Mouse (Mus musculus) limb, embryonic 15.5 days (tissue): ENCODE results near the gene Tex26. TPM values are rescaled to one million over a fixed set of nuclear protein-coding genes. Genes with fewer than 3 reads are reported as not detected.

ENCODE experiments used
- ATAC-seq: fragments of 200-750 bp; cut with Nextera tagmentation; 2 replicates; pipeline ENCODE4 v1.8.0; 2017; ENCODE audit warnings: low read depth, moderate TSS enrichment; ENCODE audit not compliant: insufficient number of reproducible peaks, low FRiP score, low TSS enrichment
- H3K27ac ChIP-seq: fragments of 300-500 bp; sonication (generic); 2 replicates; pipeline ENCODE4 v1.5.1; 2015; ENCODE audit warnings: moderate library complexity, mild to moderate bottlenecking, inconsistent platforms
- H3K27me3 ChIP-seq: fragments of 300-500 bp; sonication (generic); 2 replicates; pipeline ENCODE4 v1.6.1; 2015; ENCODE audit warnings: inconsistent platforms
- H3K36me3 ChIP-seq: fragments of 300-500 bp; sonication (generic); 2 replicates; pipeline ENCODE4 v1.6.1; 2015; ENCODE audit warnings: inconsistent platforms
- H3K4me1 ChIP-seq: fragments of 300-500 bp; sonication (generic); 2 replicates; pipeline ENCODE4 v1.6.1; 2015; ENCODE audit warnings: inconsistent platforms
- H3K4me2 ChIP-seq: fragments of 300-500 bp; sonication (generic); 2 replicates; pipeline ENCODE4 v1.6.1; 2015; ENCODE audit warnings: mild to moderate bottlenecking, inconsistent platforms
- H3K4me3 ChIP-seq: fragments of 300-500 bp; sonication (generic); 2 replicates; pipeline ENCODE4 v1.5.1; 2015; ENCODE audit warnings: mild to moderate bottlenecking, inconsistent platforms
- H3K9ac ChIP-seq: fragments of 300-500 bp; sonication (generic); 2 replicates; pipeline ENCODE4 v1.6.1; 2015; ENCODE audit warnings: inconsistent platforms
- H3K9me3 ChIP-seq: fragments of 300-500 bp; sonication (generic); 2 replicates; pipeline ENCODE4 v1.6.1; 2016; ENCODE audit warnings: inconsistent platforms
- WGBS: fragments of 180-500 bp; shearing (Covaris S2); methylation state at CpG from one replicate; pipeline ENCODE4 v1.1.7; 2015; 5-methylcytosine and 5-hydroxymethylcytosine counted together
- polyA plus RNA-seq: library from polyadenylated mRNA; unstranded; fragments of >200 nt; fragmentation: Nextera tagmentation; extraction: Ambion mirVana; gene quantifications from 2 replicates; pipeline ENCODE4 v1.2.1, GENCODE M21; 2015

Gene Tex26
- polyA plus RNA-seq, 1 experiment from 2014 or later = 0.41 TPM

DNA sequence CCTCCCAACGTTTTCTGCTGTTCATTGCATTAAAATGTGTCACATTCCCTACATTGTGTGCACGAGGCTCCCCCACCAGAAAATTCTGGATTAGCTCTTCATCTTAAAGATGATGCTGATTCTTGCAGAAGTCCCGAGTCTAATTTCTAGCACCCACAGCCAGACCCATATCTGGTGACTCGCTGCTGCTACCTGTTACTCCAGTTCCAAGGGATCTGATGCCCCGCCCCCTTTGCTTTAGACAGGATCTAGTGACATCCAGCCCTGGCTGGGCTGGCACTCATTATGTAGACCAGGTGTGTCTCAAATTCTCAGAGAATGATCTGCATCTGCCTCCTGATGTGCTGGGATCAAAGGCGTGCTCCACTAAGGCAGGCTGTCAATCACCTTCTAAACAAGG is 2.3 kb upstream of the Tex26 start:
- WGBS = 50% methylated on average over 6 of the region's 6 CpGs
- Histone ChIP-seq H3K4me2 (no peak overlapping the region), H3K4me1 (peaks cover 35% of the 10 kb centered on the region), H3K36me3 (no peaks in the 10 kb centered on the region), H3K27ac (no peak overlapping the region), H3K9ac (no peak overlapping the region), H3K27me3 (no peaks in the 10 kb centered on the region), H3K4me3 (no peak overlapping the region), H3K9me3 (no peaks in the 10 kb centered on the region)
- ATAC-seq = no peak

DNA sequence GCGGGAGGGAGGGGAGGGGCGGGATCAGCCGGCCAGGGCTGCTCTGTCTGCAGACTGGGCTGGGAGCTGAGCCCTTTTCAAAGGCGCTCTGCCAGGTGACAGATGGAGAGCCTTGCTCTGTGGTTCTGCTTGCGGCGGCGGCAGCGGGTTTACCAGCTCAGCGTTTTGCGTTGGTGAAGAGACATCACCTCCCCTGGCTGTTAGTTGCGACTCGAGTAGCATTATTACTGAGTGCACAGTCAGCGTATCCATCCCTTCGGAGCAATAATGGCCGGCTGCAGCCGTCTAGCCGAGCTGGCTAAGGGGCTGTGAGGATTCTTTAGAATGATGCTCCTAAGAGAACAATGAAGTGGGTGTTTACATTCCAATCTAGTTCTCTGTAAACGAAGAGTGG is 717 bp downstream of the Tex26 start:
- Histone ChIP-seq H3K4me2 (peak overlapping the region; percentile 82), H3K4me1 (peaks cover 32% of the 10 kb centered on the region), H3K36me3 (no peaks in the 10 kb centered on the region), H3K4me3 (peak overlapping the region; percentile 45), H3K9me3 (no peaks in the 10 kb centered on the region), H3K27me3 (no peaks in the 10 kb centered on the region), H3K9ac (peak overlapping the region; percentile 37; the same call in 1 of the 2 replicates), H3K27ac (peak overlapping the region; percentile 77)
- peak; percentile 72 for ATAC-seq
- WGBS = under 1% methylated on average over 18 of the region's 18 CpGs

DNA sequence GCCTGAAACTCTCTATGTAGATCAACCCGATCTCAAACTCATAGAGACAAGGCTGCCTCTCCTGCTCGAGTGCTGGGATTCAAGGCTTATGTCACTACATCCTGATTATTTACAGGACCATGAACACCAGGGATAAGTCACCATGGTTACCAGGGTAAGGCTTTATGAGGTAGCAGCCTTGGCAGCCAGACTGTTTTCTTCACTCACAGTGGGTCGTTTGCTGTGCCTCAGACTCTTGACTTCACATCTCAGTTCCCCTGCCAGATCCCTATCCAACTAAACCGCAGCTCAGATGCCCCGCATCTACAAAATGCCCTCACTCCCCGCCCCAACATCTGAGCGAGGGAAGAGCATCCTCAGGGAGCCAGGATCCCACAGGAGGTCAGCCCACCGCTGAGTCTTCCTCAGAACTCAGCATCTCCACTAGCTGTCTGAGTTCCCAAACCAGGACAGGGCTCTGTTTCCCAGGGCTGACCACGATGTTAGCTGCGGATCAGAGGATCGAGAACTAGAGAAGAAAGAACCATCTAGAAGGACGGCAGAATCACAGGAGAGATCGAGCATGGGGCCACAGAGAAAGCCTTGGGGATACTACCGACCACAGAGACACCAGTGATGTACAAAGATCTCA is 2.3 kb downstream of the Tex26 start:
- 47% methylated on average over 14 of the region's 14 CpGs for WGBS
- no peaks in the 10 kb centered on the region for H3K36me3 ChIP-seq
- H3K4me2 ChIP-seq = no peak overlapping the region
- peaks cover 32% of the 10 kb centered on the region for H3K4me1 ChIP-seq
- H3K9me3 ChIP-seq = no peaks in the 10 kb centered on the region
- 0 out of 2 replicates have a peak overlapping the region, but pooled peaks have one; percentile 47 for H3K27ac ChIP-seq
- H3K27me3 ChIP-seq = no peaks in the 10 kb centered on the region
- no peak overlapping the region for H3K4me3 ChIP-seq
- no peak overlapping the region for H3K9ac ChIP-seq
- ATAC-seq = no peak

DNA sequence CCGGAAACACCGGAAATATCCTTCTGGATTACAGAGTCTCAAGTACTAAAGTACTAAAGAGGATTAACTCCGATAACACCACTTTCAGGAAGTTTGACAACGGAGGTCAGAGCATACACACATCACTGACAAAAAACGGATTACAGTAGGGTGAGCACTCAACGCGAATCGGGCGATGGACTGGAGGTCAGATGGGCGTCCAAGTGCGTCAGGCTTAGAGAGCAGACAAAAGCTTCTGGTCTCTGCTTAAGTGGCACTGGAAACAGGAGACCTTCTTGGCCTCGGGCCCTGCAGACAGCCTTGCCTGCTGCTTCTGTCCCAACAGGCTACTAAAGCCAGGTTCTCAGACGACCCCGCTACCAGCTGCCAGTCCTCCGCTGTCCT is 2.8 kb downstream of the Tex26 start:
- 72% methylated on average over 15 of the region's 15 CpGs for WGBS
- H3K4me3 ChIP-seq = no peak overlapping the region
- H3K9ac ChIP-seq = no peak overlapping the region

DNA sequence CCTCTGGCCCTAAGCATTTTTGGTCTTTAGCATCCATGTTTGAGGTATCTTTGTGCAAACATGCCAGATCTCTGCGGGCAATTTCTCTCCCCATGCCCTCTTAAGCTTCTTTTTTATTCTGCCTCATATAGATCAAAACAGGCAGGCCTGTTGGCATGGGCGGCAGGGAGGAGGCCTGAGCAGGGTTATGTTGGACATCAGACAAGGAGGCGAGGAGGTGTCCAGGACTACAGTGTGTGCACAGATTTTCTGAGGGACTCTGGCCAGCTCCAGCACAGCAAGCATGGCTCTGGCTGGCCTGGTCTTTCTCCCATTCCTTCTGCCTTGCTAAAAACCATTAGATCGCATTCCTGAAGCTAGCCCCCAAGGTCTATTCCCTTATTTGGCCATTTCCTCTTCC is 5.0 kb downstream of the Tex26 start:
- Histone ChIP-seq H3K36me3 (no peaks in the 10 kb centered on the region), H3K9me3 (no peaks in the 10 kb centered on the region), H3K9ac (no peak overlapping the region), H3K4me1 (peaks cover 27% of the 10 kb centered on the region), H3K27me3 (no peaks in the 10 kb centered on the region), H3K4me2 (no peak overlapping the region), H3K4me3 (no peak overlapping the region), H3K27ac (no peak overlapping the region)
- no peak for ATAC-seq
- WGBS = 54% methylated on average over 4 of the region's 4 CpGs

More for the DNA sequence above, 2.8 kb downstream of the Tex26 start:
- H3K36me3 ChIP-seq = no peaks in the 10 kb centered on the region
- H3K27ac ChIP-seq = no peak overlapping the region
- no peaks in the 10 kb centered on the region for H3K9me3 ChIP-seq
- no peak for ATAC-seq
- H3K27me3 ChIP-seq = no peaks in the 10 kb centered on the region
- no peak overlapping the region for H3K4me2 ChIP-seq
- peaks cover 32% of the 10 kb centered on the region for H3K4me1 ChIP-seq

DNA sequence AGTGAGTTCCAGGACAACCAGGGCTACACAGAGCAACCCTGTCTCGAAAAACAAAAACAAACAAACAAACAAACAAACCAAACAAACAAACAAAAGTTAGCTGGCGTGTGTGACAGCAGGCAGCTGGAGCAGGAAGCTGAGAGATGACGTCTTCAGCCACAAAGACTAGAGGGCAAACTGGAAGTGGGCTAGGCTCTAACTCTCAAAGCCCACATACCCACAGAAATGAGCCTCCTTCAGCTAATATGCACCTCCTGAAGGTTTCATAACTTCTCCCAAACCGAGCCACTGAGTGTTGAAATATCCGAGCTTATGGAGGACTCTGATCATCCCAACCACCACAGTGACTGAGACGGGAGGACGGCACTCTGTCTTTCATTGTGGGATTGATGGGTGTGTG is 7.0 kb downstream of the Tex26 start:
- no peak for ATAC-seq
- Histone ChIP-seq H3K27me3 (no peaks in the 10 kb centered on the region), H3K4me1 (peaks cover 12% of the 10 kb centered on the region), H3K27ac (no peak overlapping the region), H3K4me2 (no peak overlapping the region), H3K4me3 (no peak overlapping the region), H3K9me3 (no peaks in the 10 kb centered on the region), H3K36me3 (no peaks in the 10 kb centered on the region), H3K9ac (no peak overlapping the region)
- 88% methylated on average over 7 of the region's 7 CpGs for whole genome bisulfite sequencing

DNA sequence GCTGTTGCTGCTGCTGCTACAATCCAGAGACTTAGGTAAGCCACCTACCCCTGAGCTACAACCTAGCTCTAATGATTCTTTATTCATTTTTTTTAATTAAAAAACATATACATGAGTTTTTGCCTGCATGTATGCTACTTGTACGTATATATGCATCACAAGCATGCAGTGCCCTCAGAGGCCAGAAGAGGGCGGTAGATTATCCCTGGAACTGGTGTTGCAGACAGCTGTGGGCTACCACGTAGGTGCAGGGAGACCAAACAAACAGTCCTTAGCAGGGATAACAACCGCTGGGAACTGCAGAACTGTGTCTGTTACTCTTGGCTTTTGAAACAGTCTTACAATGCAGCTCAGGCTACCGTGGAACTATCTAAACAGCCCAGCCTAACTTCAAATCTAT is 8.3 kb downstream of the Tex26 start:
- Histone ChIP-seq H3K4me3 (no peak overlapping the region), H3K4me2 (no peak overlapping the region), H3K9ac (no peak overlapping the region), H3K27ac (no peak overlapping the region), H3K9me3 (no peaks in the 10 kb centered on the region), H3K27me3 (no peaks in the 10 kb centered on the region), H3K4me1 (peaks cover 3% of the 10 kb centered on the region; the same call in 1 of the 2 replicates), H3K36me3 (no peaks in the 10 kb centered on the region)
- 83% methylated on average over 5 of the region's 5 CpGs for WGBS
- ATAC-seq = no peak

DNA sequence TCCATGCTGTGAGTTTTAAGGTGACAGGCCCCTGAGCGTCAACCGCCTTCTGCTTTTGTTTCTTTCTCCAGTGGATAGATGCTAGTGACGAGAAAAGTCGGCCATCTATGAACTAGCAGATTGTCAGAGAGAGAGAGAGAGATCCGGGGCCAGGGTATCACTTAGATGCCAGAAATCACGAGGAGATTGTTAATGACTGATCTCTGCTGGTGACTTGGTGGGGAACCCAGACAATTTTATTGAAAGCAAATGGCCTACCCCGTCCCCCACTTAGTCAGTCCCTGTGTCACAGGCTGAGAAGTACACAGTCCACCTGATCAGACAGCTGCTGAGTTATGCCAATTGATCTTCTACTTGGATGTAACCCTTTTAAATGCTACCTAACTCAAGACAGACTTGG is 9.9 kb downstream of the Tex26 start:
- ATAC-seq = no peak
- H3K27ac ChIP-seq = no peak overlapping the region
- 64% methylated on average over 7 of the region's 7 CpGs for WGBS
- no peak overlapping the region for H3K4me3 ChIP-seq
- H3K9ac ChIP-seq = no peak overlapping the region
- H3K27me3 ChIP-seq = no peaks in the 10 kb centered on the region
- no peaks in the 10 kb centered on the region for H3K36me3 ChIP-seq
- H3K4me1 ChIP-seq = peaks cover 2% of the 10 kb centered on the region; the same call in 1 of the 2 replicates
- no peak overlapping the region for H3K4me2 ChIP-seq
- no peaks in the 10 kb centered on the region for H3K9me3 ChIP-seq

DNA sequence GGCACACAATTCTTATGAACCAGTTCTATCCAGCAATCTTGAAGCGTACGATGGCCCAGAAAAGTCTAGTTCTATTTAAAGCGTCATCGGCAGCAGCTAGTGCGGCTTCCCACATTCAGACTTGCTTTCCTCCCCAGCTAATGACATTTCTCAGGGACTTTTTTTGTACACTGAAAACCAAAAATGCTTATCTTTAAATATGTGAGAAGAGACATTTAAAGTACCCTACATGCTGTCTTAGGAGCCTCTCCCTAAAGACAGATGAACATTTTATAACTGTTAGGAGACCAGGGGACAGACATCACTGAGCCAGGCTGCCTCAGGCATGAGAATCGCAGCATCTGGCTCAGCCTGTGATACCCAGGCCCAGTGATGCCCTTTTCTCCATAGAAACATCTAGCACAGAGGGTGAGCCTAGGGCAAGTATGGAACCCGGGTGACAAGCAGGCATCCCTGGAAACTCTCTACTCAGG is 11.8 kb downstream of the Tex26 start:
- Histone ChIP-seq H3K9ac (no peak overlapping the region), H3K36me3 (no peaks in the 10 kb centered on the region), H3K4me3 (no peak overlapping the region), H3K4me1 (no peaks in the 10 kb centered on the region), H3K27ac (no peak overlapping the region), H3K27me3 (no peaks in the 10 kb centered on the region), H3K4me2 (no peak overlapping the region), H3K9me3 (no peaks in the 10 kb centered on the region)
- no peak for ATAC-seq
- 82% methylated on average over 7 of the region's 7 CpGs for WGBS

DNA sequence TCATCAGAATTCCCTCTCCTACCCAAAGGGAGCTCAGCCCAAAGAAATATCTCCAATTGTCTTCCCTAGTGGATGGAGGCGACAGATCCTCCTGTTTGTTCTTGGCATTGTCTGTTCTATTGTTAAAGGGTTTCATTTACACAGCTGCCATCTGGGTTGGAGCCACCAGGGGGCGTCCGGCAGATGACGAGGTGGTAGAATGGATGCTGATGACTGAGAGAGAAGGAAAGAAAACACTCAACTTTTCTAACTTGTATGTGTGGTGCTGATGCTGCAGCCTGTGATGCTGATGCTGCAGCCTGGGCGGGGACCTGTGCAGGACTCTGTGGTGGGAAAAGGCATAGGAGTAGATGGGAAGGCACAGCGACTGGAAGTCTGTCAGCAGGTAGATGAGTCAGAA is 14.8 kb downstream of the Tex26 start:
- Histone ChIP-seq H3K9ac (no peak overlapping the region), H3K27ac (no peak overlapping the region), H3K27me3 (no peaks in the 10 kb centered on the region), H3K4me3 (no peak overlapping the region), H3K9me3 (no peaks in the 10 kb centered on the region), H3K4me2 (no peak overlapping the region), H3K36me3 (no peaks in the 10 kb centered on the region), H3K4me1 (no peaks in the 10 kb centered on the region)
- WGBS = 33% methylated on average over 6 of the region's 6 CpGs
- ATAC-seq = no peak

DNA sequence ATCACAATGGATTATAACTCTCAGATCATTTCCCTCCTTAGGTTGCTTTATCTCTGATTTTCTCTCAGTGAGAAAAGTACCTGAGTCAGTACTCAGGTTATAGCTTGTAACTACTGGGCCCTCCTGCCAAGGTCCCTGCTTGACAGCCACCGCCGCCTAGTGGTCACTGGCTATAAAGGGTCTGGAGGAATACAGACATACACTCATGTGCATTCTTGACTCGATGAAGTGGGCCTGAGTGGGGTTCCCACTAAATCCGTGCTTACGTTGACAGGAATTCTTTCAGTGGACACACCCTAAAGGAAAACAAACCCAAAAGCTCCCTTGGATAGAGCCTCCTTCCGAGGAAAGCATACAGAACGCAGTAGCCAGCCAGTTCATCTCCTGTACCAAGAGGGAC is 17.1 kb downstream of the Tex26 start:
- Histone ChIP-seq H3K36me3 (no peaks in the 10 kb centered on the region), H3K4me1 (no peaks in the 10 kb centered on the region), H3K27ac (no peak overlapping the region), H3K9me3 (no peaks in the 10 kb centered on the region), H3K9ac (no peak overlapping the region), H3K4me2 (no peak overlapping the region), H3K27me3 (no peaks in the 10 kb centered on the region), H3K4me3 (no peak overlapping the region)
- 84% methylated on average over 7 of the region's 7 CpGs for WGBS
- ATAC-seq = no peak

DNA sequence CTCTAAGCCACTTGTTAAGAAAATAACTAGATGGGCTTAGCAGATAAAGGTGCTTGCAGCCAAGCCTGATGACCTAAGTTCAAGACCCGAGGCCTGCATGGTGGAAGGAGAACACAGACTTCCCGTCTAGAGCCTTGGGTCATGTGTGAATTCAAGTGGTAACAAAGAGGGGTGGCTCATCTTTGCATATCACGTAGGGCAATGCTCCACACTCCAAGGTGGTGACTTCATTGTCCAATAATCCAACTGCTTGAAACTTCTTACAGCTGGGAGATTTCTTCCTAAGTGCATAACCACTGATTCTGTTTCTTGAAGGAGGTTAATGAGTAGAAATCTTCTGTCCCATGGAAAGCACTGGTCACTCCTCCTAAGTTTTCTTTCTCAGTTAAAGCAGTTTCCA is 22.6 kb downstream of the Tex26 start:
- no peak overlapping the region for H3K27ac ChIP-seq
- H3K36me3 ChIP-seq = no peaks in the 10 kb centered on the region
- H3K4me3 ChIP-seq = no peak overlapping the region
- WGBS = 75% methylated on average over 3 of the region's 3 CpGs
- H3K27me3 ChIP-seq = no peaks in the 10 kb centered on the region
- no peak overlapping the region for H3K9ac ChIP-seq
- no peaks in the 10 kb centered on the region for H3K9me3 ChIP-seq
- no peak for ATAC-seq
- no peak overlapping the region for H3K4me2 ChIP-seq
- H3K4me1 ChIP-seq = 0 out of 2 replicates have a peak, but pooled peaks cover 3% of the 10 kb centered on the region

DNA sequence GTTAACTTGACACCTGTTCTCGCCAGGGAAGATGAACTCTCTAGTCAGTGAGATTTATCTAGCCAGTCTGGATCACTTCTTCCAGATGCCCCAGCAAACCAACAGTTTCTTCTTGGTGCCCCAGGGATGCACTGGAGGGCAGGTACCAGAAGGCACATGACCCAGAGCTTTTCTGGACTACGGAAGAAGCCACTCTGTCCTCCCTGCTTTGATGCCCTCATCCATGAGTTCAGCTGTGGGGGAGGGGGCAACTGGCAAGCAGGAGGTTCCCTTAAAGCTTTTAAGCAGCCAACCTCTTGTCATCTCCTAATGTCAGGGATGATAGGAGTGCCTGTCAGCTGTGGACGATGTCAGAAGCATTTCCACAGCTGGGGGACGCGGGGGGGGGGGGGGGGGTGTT is 25.8 kb downstream of the Tex26 start:
- 23% methylated on average over 4 of the region's 5 CpGs for WGBS
- Histone ChIP-seq H3K36me3 (no peaks in the 10 kb centered on the region), H3K4me2 (no peak overlapping the region), H3K27me3 (no peaks in the 10 kb centered on the region), H3K9me3 (no peaks in the 10 kb centered on the region), H3K9ac (no peak overlapping the region), H3K4me1 (0 out of 2 replicates have a peak, but pooled peaks cover 3% of the 10 kb centered on the region), H3K4me3 (no peak overlapping the region), H3K27ac (no peak overlapping the region)
- no peak for ATAC-seq
